Mouse (Mus musculus) myocyte (in vitro differentiated cells): ENCODE results near the gene Arhgap25. TPM values are rescaled to one million over a fixed set of nuclear protein-coding genes. Genes with fewer than 3 reads are reported as not detected.

Experiments
- H3K27me3 ChIP-seq: one replicate; pipeline ENCODE4 v1.6.1; 2011; ENCODE audit not compliant: control insufficient read depth, insufficient read depth, insufficient read length
- H3K36me3 ChIP-seq: one replicate; pipeline ENCODE4 v1.6.1; 2011; ENCODE audit not compliant: control insufficient read depth, insufficient read depth
- H3K4me2 ChIP-seq: one replicate; pipeline ENCODE4 v1.6.1; 2011; ENCODE audit warnings: low read depth, control low read depth
- H3K4me3 ChIP-seq: one replicate; pipeline ENCODE4 v1.5.1; 2011; ENCODE audit warnings: mild to moderate bottlenecking, control low read depth, moderate library complexity
- H3K79me2 ChIP-seq: one replicate; pipeline ENCODE4 v1.6.1; 2011; ENCODE audit not compliant: control insufficient read depth, insufficient read depth
- H3ac ChIP-seq: one replicate; pipeline ENCODE4 v1.6.1; 2011; ENCODE audit not compliant: control insufficient read depth, insufficient read length
- CEBPB ChIP-seq: IDR thresholded peaks from 2 replicates; pipeline ENCODE4 v1.6.1; 2011; ENCODE audit warnings: mild to moderate bottlenecking, moderate library complexity; ENCODE audit not compliant: poor library complexity, insufficient read depth, severe bottlenecking
- E2F4 ChIP-seq: IDR thresholded peaks from one replicate; pipeline ENCODE4 v1.6.1; 2011; ENCODE audit warnings: mild to moderate bottlenecking, control low read depth, moderate library complexity; ENCODE audit not compliant: insufficient read depth
- MAX ChIP-seq: IDR thresholded peaks from one replicate; pipeline ENCODE4 v1.6.1; 2011; ENCODE audit warnings: low read depth, mild to moderate bottlenecking, control low read depth
- MYOD1 ChIP-seq, 3 experiments: IDR thresholded peaks; one replicate each; pipeline ENCODE4 v1.6.1; 2011; ENCODE audit warnings: control low read depth in 2 of 3, low read depth in 2 of 3, mild to moderate bottlenecking in 2 of 3, moderate library complexity in 1 of 3; ENCODE audit not compliant: insufficient read length in 2 of 3, control insufficient read depth in 1 of 3
- MYOG ChIP-seq, 3 experiments: IDR thresholded peaks; one replicate each; pipeline ENCODE4 v1.6.1; 2011; ENCODE audit warnings: control low read depth in 2 of 3, low read depth in 2 of 3, mild to moderate bottlenecking in 2 of 3; ENCODE audit not compliant: insufficient read length in 2 of 3, control insufficient read depth in 1 of 3, insufficient read depth in 1 of 3
- POLR2A ChIP-seq: IDR thresholded peaks from one replicate; pipeline ENCODE4 v1.6.1; 2011; ENCODE audit warnings: low read depth, mild to moderate bottlenecking, control low read depth, moderate library complexity; ENCODE audit not compliant: insufficient read length
- POLR2AphosphoS2 ChIP-seq: IDR thresholded peaks from one replicate; pipeline ENCODE4 v1.6.1; 2011; ENCODE audit warnings: low read depth, control low read depth; ENCODE audit not compliant: insufficient read length
- REST ChIP-seq: IDR thresholded peaks from one replicate; pipeline ENCODE4 v1.6.1; 2011; ENCODE audit warnings: mild to moderate bottlenecking, control low read depth, moderate library complexity; ENCODE audit not compliant: insufficient read depth, insufficient read length
- SRF ChIP-seq: IDR thresholded peaks from one replicate; pipeline ENCODE4 v1.6.1; 2011; ENCODE audit warnings: low read depth; ENCODE audit not compliant: control insufficient read depth, insufficient read length
- TCF12 ChIP-seq: IDR thresholded peaks from one replicate; pipeline ENCODE4 v1.6.1; 2011; ENCODE audit warnings: mild to moderate bottlenecking, control low read depth; ENCODE audit not compliant: poor library complexity, insufficient read depth, severe bottlenecking
- TCF3 ChIP-seq: IDR thresholded peaks from one replicate; pipeline ENCODE4 v1.6.1; 2011; ENCODE audit warnings: low read depth, control low read depth; ENCODE audit not compliant: insufficient read length
- USF1 ChIP-seq: IDR thresholded peaks from one replicate; pipeline ENCODE4 v1.6.1; 2011; ENCODE audit warnings: low read depth, mild to moderate bottlenecking, control low read depth, moderate library complexity
- polyA plus RNA-seq: library from polyadenylated mRNA; unstranded; fragments of >200 nt; fragmentation: generic; extraction: Trizol; gene quantifications from one replicate; pipeline ENCODE4 v1.2.1, GENCODE M21; 2012; ENCODE audit warnings: missing spikeins

Arhgap25 gene
- polyA plus RNA-seq, 1 experiment: 0.34 TPM

- Histone ChIP-seq H3K4me2 (peak overlapping the region; percentile 48), H3ac (no peak overlapping the region), H3K36me3 (no peaks in the 10 kb centered on the region), H3K4me3 (no peak overlapping the region), H3K27me3 (no peaks in the 10 kb centered on the region), H3K79me2 (no peaks in the 10 kb centered on the region)
- TF ChIP-seq TCF3 (no peak), SRF (peak; percentile 92)
Observed at GRCm38 (mm10) chr6:87502831-87503286, 30.2 kb downstream of the Arhgap25 start.

- Histone ChIP-seq H3K36me3 (no peaks in the 10 kb centered on the region), H3ac (no peak overlapping the region), H3K4me2 (peak overlapping the region; percentile 48), H3K79me2 (no peaks in the 10 kb centered on the region), H3K27me3 (no peaks in the 10 kb centered on the region), H3K4me3 (no peak overlapping the region)
- TF ChIP-seq CEBPB (no peak), MAX (no peak), REST (no peak), TCF3 (no peak), SRF (no peak), MYOD1 (IDR thresholded peaks at IDR 0.05; ENCODE audit: control insufficient read depth in 1 of 3, insufficient read length in 2 of 3, low read depth in 2 of 3) (no peak), POLR2AphosphoS2 (no peak), MYOG (IDR thresholded peaks at IDR 0.05; ENCODE audit: control insufficient read depth in 1 of 3, insufficient read depth in 1 of 3, insufficient read length in 2 of 3, low read depth in 2 of 3) (no peak), TCF12 (no peak), USF1 (no peak), POLR2A (no peak), E2F4 (no peak)
Observed at GRCm38 (mm10) chr6:87502411-87502810, 30.6 kb downstream of the Arhgap25 start.

GRCm38 (mm10) chr6:87500696-87501095, 32.4 kb downstream of the Arhgap25 start:
- Histone ChIP-seq H3K79me2 (no peaks in the 10 kb centered on the region), H3K36me3 (no peaks in the 10 kb centered on the region), H3K27me3 (no peaks in the 10 kb centered on the region), H3K4me2 (no peak overlapping the region), H3ac (no peak overlapping the region), H3K4me3 (no peak overlapping the region)
- TF ChIP-seq MYOG (IDR thresholded peaks at IDR 0.05; ENCODE audit: control insufficient read depth in 1 of 3, insufficient read depth in 1 of 3, insufficient read length in 2 of 3, low read depth in 2 of 3) (no peak), POLR2AphosphoS2 (no peak), POLR2A (no peak), REST (no peak), E2F4 (no peak), CEBPB (no peak), SRF (no peak), TCF12 (no peak), MAX (no peak), USF1 (no peak), TCF3 (no peak), MYOD1 (IDR thresholded peaks at IDR 0.05; ENCODE audit: control insufficient read depth in 1 of 3, insufficient read length in 2 of 3, low read depth in 2 of 3) (no peak)

- Histone ChIP-seq H3K4me3 (no peak overlapping the region), H3K36me3 (no peaks in the 10 kb centered on the region), H3ac (no peak overlapping the region), H3K79me2 (no peaks in the 10 kb centered on the region), H3K4me2 (no peak overlapping the region), H3K27me3 (no peaks in the 10 kb centered on the region)
- TF ChIP-seq MYOD1 (IDR thresholded peaks at IDR 0.05; ENCODE audit: control insufficient read depth in 1 of 3, insufficient read length in 2 of 3, low read depth in 2 of 3): no peak
Observed at GRCm38 (mm10) chr6:87499791-87500190, 33.3 kb downstream of the Arhgap25 start.

GRCm38 (mm10) chr6:87496143-87496542, 36.9 kb downstream of the Arhgap25 start:
- no peak overlapping the region for H3K4me2 ChIP-seq

More at GRCm38 (mm10) chr6:87496143-87496542, 36.9 kb downstream of the Arhgap25 start:
- Histone ChIP-seq H3ac (no peak overlapping the region), H3K4me3 (no peak overlapping the region), H3K27me3 (peaks cover 9% of the 10 kb centered on the region), H3K36me3 (no peaks in the 10 kb centered on the region), H3K79me2 (no peaks in the 10 kb centered on the region)
- TF ChIP-seq TCF12: no peak
- no peak for TF ChIP-seq USF1
- no peak for TF ChIP-seq POLR2AphosphoS2
- TF ChIP-seq MYOG (IDR thresholded peaks at IDR 0.05; ENCODE audit: control insufficient read depth in 1 of 3, insufficient read depth in 1 of 3, insufficient read length in 2 of 3, low read depth in 2 of 3): no peak
- TF ChIP-seq TCF3: no peak
- no peak for TF ChIP-seq MYOD1 (IDR thresholded peaks at IDR 0.05; ENCODE audit: control insufficient read depth in 1 of 3, insufficient read length in 2 of 3, low read depth in 2 of 3)
- TF ChIP-seq REST: no peak
- TF ChIP-seq POLR2A: no peak
- TF ChIP-seq MAX: no peak
- no peak for TF ChIP-seq E2F4
- TF ChIP-seq CEBPB: no peak
- no peak for TF ChIP-seq SRF
